Mouse (Mus musculus) heart, postnatal 25 days (tissue): ENCODE measurements around the gene Gba2. TPM values are rescaled to one million over a fixed set of nuclear protein-coding genes. Genes with fewer than 3 reads are reported as not detected.

Source experiments
- total RNA-seq, 2 experiments: library from RNA; stranded (reverse); gene quantifications; 2 replicates each; pipeline ENCODE4 v1.2.3; 2021

Gene Gba2
- total RNA-seq, 2 experiments from 2014 or later: 13.5 to 14.3 TPM

Other genes with a start within 250 kb of the Gba2 start
- gene Rusc2, start 196.9 kb downstream of the Gba2 start, total RNA-seq: 10 to 100 TPM; 35.3 to 49.1 TPM
- gene Fam166b, start 149.7 kb downstream of the Gba2 start, total RNA-seq: not detected
- 10 to 100 TPM; 33.1 to 34.4 TPM for gene Tesk1, start 136.9 kb downstream of the Gba2 start, total RNA-seq
- under 1 TPM; 0.81 to 0.87 TPM for gene Cd72, start 124.2 kb downstream of the Gba2 start, total RNA-seq
- not detected for gene Sit1, start 95.1 kb downstream of the Gba2 start, total RNA-seq
- gene Ccdc107, start 86.0 kb downstream of the Gba2 start, total RNA-seq: 10 to 100 TPM; 26.6 to 31.8 TPM
- gene Arhgef39, start 79.2 kb downstream of the Gba2 start, total RNA-seq: under 1 TPM; 0.39 to 0.61 TPM
- under 1 TPM; 0.31 to 0.34 TPM for gene Car9, start 71.9 kb downstream of the Gba2 start, total RNA-seq
- 10 to 100 TPM; 25.2 to 40.7 TPM for gene Tpm2, start 55.1 kb downstream of the Gba2 start, total RNA-seq
- 10 to 100 TPM; 45.8 to 48.3 TPM for gene Creb3, start 16.5 kb downstream of the Gba2 start, total RNA-seq
- 100 to 1,000 TPM; 115 to 124 TPM for gene Tln1, start 16.2 kb downstream of the Gba2 start, total RNA-seq
- gene Rgp1, start 158 bp downstream of the Gba2 start, total RNA-seq: 10 to 100 TPM; 29.5 to 36.7 TPM
- gene Msmp, start 5.6 kb upstream of the Gba2 start, total RNA-seq: under 1 TPM in 1 of 2 experiments, not detected in 1; 0.60 TPM
- gene Npr2, start 53.1 kb upstream of the Gba2 start, total RNA-seq: 10 to 100 TPM; 35.9 to 42.4 TPM
- under 1 TPM; 0.21 to 0.31 TPM for gene Spag8, start 74.7 kb upstream of the Gba2 start, total RNA-seq
- gene Hint2, start 77.6 kb upstream of the Gba2 start, total RNA-seq: 100 to 1,000 TPM; 138 to 147 TPM
- 10 to 100 TPM; 15.8 to 16.9 TPM for gene Tmem8b, start 90.1 kb upstream of the Gba2 start, total RNA-seq
- gene Fam221b, start 90.3 kb upstream of the Gba2 start, total RNA-seq: under 1 TPM; 0.20 to 0.26 TPM
- gene Olfr70, start 121.9 kb upstream of the Gba2 start, total RNA-seq: not detected
- not detected for gene Olfr71, start 131.4 kb upstream of the Gba2 start, total RNA-seq
- gene Hrct1, start 148.3 kb upstream of the Gba2 start, total RNA-seq: 1 to 10 TPM; 3.3 to 3.4 TPM
- 1 to 10 TPM; 4.8 to 4.9 TPM for gene Spaar, start 151.2 kb upstream of the Gba2 start, total RNA-seq
- gene Olfr159, start 192.1 kb upstream of the Gba2 start, total RNA-seq: not detected
- gene Olfr156, start 245.0 kb upstream of the Gba2 start, total RNA-seq: not detected